Mouse (Mus musculus) subcutaneous adipose tissue, adult 2 months (tissue): ENCODE data around the gene Nagk. TPM values are rescaled to one million over a fixed set of nuclear protein-coding genes. Genes with fewer than 3 reads are reported as not detected.

Experiments used
- polyA plus RNA-seq: library from polyadenylated mRNA; depleted of rRNA; stranded (reverse); fragments of >200 nt; gene quantifications from 2 replicates; pipeline ENCODE4 v1.2.3, GENCODE M21; 2012; ENCODE audit warnings: low replicate concordance; rRNA removed

Gene Nagk
- polyA plus RNA-seq, result 31.9 and 33.2 TPM in 2 replicates

DNA sequence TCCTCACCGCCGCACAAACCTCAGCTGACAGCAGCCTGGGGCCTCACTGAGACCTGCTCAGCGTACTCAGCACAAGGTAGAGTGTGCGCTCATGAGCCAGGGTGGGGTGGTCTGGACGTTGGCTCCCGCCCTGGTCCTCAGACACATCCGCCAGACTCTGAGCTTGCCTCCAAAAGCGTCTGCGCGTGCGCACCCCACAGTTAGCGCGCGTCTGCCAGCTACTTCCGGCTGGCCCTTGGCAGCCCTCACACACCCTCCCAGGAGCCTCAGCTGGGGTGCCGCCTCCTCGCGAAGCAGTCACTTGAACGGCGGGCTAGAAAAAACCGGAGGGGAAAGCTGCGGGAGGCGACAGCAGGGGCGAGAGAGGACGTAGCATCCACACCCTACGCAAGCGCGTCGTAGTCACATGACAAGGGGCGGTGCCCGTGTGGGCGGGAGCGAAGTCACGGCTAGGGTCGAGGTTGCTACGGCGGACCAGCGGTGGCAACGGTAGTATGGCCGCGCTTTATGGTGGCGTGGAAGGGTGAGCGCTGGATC, at the start of gene Nagk:
Nagk (plus strand) TSS at position 223 of the 537 bp plus-strand sequence.

DNA sequence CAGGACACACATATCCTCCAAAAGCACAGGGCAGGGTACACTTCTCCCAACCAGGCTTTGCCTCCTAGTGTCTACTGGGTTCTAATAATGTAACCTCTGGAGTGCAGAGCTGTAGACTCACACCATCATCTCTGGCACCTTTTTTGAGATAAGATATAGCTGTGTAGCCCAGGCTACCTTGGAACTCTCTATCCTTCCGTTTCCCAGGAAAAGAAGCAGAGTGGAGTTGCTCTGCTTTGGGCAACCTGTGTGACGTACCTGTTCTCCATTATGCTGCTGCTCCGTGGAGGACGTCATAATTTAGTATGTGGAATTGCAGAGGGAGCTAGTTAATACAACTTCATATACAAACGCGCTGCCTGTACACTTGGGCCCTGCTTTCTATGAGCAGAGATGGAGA, 32.4 kb upstream of the Nagk start, which contains the start of gene Ankrd53:
Ankrd53 (plus strand) TSS at position 301 of the 400 bp plus-strand sequence.

DNA sequence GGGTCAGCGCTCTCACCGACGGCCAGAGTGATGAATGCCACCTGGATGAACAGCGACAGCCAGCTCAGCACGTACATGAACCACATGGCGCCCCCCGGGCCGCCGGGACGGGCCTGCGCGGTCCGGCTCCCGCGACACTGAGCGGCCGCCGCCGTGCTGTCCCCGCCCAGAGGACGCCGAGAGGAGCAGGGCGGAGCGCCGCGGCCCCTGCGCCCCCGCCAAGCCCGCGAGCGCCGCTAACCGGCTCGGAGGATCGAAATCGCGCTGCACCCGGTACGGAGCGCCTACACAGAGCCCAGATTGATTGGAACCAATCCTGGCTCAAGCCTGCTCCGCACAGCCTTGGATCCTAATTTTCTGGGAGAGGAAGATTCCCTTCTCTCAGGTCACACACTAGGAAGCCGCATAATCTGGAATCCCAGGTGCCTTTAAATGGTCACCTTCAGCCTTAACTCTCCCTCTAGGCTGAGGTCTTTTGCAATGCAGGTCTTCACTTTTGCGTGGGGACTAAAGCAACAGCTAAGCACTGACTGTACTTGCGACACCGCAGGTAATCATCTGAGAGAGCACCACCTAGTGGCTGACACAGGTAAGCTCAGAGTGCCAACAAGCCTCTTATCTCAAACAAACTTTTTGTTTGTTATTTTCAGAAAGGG, 19.0 kb upstream of the Nagk start, which contains the start of gene Tex261:
Tex261 (minus strand) TSS at position 176 of the 656 bp plus-strand sequence.

DNA sequence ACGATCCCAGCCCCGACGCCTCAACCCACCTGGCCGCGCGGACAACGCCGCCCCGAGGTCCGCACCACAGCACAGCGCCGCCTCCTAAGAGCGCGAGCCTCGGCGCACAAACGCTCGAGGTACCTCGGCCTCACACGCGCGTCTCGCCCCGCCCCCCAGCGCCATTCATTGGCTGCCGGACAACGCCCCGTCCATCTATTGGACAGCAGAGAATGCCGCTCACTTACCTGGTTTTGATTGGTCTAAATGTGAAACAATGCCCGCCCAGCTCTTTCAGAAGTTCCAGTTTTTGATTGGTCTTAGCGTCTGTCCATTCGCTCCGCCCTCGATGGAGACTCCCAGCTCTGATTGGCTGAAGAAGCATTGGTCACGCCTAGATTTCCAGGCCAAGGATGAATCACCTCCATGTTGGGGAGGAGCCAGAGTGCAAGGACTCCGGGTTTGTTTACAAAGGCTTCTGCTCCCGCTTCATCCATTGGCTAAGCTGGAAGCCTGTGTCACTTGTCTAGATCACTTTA, 36.9 kb downstream of the Nagk start, which contains the start of gene Paip2b:
Paip2b (minus strand) TSS at position 136 of the 518 bp plus-strand sequence.

Other genes starting within 250 kb of the Nagk start
- 21.4 TPM in 2 replicates for gene Stambp, start 222.3 kb upstream of the Nagk start, polyA plus RNA-seq
- gene Clec4f, start 138.8 kb upstream of the Nagk start, polyA plus RNA-seq, result not detected in 2 replicates
- gene Cd207, start 117.1 kb upstream of the Nagk start, polyA plus RNA-seq, result 0.07 TPM in 1 of 2 replicates, not detected in the other
- not detected in 2 replicates for gene Vax2, start 83.7 kb upstream of the Nagk start, polyA plus RNA-seq
- gene Atp6v1b1, start 52.0 kb upstream of the Nagk start, polyA plus RNA-seq, result not detected in 2 replicates
- gene Ankrd53, start 32.3 kb upstream of the Nagk start, polyA plus RNA-seq, result not detected in 2 replicates
- 129 and 163 TPM in 2 replicates for gene Tex261, start 19.2 kb upstream of the Nagk start, polyA plus RNA-seq
- gene Paip2b, start 36.8 kb downstream of the Nagk start, polyA plus RNA-seq, result 12.0 and 14.2 TPM in 2 replicates
- gene Zfp638, start 72.1 kb downstream of the Nagk start, polyA plus RNA-seq, result 13.2 and 14.7 TPM in 2 replicates
- gene Dysf, start 213.6 kb downstream of the Nagk start, polyA plus RNA-seq, result 34.3 and 56.9 TPM in 2 replicates